Mouse (Mus musculus) brain, embryonic 14.5 days (tissue): ENCODE measurements around the gene Cdiptos. TPM values are rescaled to one million over a fixed set of nuclear protein-coding genes. Genes with fewer than 3 reads are reported as not detected.

ENCODE experiments used
- DNase-seq: peaks from one replicate; pipeline ENCODE4 v3.0.0-alpha.2; 2011; ENCODE audit warnings: low read depth
- CTCF ChIP-seq: fragments of 200-500 bp; IDR thresholded peaks from 2 replicates; pipeline ENCODE4 v1.5.1; 2012; ENCODE audit warnings: inconsistent platforms, mild to moderate bottlenecking, moderate library complexity, borderline replicate concordance; ENCODE audit not compliant: insufficient read depth, insufficient read length; ENCODE audit errors: extremely low read depth
- POLR2A ChIP-seq: fragments of 200-500 bp; IDR thresholded peaks from 2 replicates; pipeline ENCODE4 v1.6.1; 2012; ENCODE audit warnings: mild to moderate bottlenecking, inconsistent platforms, borderline replicate concordance; ENCODE audit not compliant: poor library complexity, insufficient read depth, insufficient read length, severe bottlenecking; ENCODE audit errors: extremely low read depth
- polyA plus RNA-seq: library from polyadenylated mRNA; depleted of rRNA; stranded (reverse); fragments of >200 nt; gene quantifications from 2 replicates; pipeline ENCODE4 v1.2.3, GENCODE M21; 2012

The Cdiptos gene
- polyA plus RNA-seq, 1 experiment = 0.59 TPM

DNA sequence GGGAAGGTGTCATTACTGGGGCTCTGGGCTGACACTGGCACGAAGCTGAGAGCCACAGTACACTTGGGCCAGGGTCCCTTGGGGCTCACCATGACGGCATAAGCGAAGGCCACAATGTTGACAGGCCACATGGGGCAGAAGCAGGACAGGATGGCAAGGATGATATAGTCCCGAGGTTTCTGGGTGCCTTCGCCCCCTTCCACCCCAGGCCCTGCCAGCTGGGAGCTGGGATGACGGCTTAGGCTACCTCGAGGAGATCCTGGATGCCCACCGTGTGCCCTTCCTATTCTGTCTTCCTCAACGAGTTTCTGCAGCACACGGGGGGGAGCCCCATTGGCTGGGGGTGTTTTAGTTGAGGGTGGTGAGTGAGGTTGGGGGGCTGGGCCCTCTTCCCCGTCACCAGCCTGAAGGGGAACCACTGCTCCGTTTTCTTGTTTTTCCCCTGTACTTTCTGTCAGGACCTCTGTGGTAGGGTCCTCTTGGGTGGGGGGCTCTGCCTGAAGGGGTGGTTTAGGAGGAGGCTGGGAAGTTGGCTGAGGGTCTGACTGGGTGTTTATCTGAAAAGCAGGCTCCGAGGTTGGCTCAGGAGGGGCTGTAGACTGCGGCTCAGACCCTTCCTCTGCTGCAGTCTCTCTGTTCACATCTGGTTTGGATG is 43.5 kb upstream of the Cdiptos start:
- TF ChIP-seq CTCF (no peak), POLR2A (no peak)
- DNase-seq = no peak

DNA sequence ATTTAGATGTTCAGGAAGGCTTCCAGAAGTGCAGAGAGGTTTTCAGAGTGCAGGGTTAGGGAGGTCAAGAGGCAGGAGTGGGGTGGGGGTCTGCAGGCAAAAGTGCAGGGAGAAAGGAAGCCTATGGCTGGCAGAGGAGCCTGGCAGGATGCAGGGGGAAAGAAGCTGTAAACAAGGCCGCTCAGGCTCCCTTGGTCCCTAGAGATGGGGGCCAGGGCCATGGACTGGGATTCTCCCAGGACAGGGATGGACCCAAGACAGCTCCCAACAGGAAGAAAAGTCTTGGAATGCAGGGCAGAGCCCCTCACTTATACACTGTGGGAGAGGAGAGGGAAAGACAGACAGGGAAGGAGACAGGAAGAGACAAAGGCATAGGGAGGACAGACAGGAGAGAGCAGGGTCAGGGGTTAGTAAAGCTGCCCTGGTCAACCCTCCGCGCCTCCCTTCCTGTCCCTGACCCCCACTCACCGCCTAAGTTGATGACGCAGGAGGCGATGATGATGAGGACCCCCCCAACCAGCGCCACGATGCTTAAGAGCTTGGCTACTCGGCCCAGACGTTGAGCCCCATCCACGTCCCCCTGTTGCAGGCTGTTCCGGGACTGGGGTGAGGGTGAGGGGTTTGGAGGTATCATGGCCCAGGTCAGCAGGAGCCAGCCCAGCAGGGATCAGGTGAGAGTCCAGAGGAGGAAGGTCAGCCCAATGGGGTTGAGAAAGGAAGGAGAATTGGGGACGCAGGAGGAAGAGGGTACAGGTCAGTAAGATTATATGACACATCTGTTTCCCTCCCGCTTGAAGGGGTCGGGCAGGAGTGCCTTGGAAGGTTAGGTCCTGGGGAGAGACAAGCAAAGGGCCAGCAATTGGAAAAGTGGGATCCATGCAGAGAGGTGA is 42.8 kb upstream of the Cdiptos start:
- TF ChIP-seq POLR2A (no peak), CTCF (no peak)
- no peak for DNase-seq

DNA sequence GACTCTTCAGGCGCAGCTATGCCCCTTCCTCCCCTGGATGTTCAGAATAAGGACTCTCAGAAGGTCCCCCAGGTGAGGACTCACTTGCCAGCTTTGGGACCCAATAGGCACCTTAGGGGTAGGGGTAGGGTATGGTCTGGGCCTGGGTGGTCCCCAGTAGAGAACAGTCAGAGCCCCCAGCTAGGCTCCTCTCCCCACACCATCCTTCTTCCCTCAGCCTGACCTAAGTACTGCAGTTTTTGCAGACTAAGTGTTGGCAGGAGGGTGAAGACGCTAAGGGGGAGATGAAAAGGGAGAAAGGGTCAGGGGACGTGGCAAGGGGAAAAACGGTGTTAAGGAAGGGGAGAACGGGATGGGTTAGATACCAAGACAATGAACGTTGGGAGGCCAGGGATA is 42.0 kb upstream of the Cdiptos start:
- DNase-seq = no peak
- TF ChIP-seq CTCF = no peak
- no peak for TF ChIP-seq POLR2A

DNA sequence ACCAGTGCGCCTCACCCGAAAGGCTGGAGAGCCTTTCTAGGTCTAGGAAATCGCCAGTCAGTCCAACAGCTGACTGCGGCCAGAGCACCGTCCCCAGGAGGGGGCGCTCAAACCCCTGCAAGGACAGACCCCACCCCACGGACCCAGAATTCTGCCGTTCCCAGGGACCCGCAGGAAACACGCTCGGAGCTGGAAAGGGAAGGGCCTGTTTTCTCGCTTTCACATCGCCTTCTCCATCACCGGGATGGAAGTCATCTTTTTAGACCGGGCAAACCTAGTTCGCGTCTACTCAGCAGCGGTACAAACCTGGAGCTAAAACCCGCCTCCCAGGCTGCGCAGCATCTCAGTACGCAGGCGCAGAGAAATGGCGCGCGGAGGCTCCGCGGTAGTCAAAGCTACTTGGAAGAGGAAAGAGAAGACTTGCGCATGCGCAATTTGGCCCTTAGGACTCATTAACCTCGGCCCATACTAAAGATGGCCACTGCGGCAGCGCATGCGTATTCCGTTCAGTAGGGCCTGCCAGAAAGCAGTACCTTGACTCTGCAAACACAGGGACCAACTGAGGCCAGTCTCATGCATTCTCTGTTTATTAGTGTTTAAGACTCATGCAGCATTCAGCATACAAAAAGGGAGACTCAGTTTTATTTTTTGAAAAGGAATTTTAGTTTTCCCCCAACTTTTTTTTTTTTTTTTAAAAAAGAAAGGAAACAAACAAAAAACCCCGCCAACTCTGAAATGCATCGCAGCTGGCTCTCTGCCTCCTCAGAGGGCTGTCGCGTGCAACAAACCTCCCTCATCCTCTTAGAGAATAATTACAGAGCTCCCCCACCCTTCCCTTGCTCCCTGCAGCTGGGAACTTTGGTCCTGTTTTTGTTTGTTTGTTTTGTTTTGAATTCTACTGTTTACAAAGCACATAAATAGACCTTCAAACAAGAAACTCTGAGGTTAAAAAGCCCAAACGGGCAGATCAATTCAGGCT is 41.4 kb upstream of the Cdiptos start, which contains the start of gene Pagr1a:
Gene Pagr1a (minus strand): TSS at position 382 of the 979 bp plus-strand sequence.
- TF ChIP-seq CTCF = peak; percentile 85
- no peak; the same call in 1 of the 2 replicates for TF ChIP-seq POLR2A
- peak; percentile 100 for DNase-seq

DNA sequence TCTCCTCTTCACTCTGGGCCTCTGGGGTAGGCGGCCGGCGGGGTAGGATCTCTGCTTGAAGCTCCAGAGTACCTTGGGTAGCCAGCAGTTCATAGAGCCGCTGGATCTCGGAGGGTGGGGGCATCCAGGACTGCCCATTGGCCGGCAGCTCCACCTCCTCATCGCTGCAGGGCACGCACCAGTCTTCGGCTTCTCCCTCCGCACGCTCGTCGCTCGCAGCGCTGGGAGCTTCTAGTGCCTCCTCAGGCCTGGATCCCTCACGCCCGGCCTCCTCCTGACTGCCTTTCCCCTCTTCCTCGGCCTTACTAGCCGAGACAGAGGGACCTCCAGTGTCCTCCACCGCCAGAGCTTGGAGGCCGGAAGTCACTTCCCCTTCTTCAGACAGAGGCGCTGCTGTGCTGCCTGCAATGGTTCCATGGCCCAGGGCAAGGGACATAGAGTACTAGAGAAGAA is 40.6 kb upstream of the Cdiptos start:
- DNase-seq = no peak
- TF ChIP-seq POLR2A (no peak; the same call in 1 of the 2 replicates), CTCF (no peak)

DNA sequence TGATC is 40.4 kb upstream of the Cdiptos start, which contains the start of gene Pagr1b:
Gene Pagr1b (minus strand): TSS at position 4 of the 5 bp plus-strand sequence.
- DNase-seq = no peak
- TF ChIP-seq POLR2A (no peak), CTCF (no peak)

DNA sequence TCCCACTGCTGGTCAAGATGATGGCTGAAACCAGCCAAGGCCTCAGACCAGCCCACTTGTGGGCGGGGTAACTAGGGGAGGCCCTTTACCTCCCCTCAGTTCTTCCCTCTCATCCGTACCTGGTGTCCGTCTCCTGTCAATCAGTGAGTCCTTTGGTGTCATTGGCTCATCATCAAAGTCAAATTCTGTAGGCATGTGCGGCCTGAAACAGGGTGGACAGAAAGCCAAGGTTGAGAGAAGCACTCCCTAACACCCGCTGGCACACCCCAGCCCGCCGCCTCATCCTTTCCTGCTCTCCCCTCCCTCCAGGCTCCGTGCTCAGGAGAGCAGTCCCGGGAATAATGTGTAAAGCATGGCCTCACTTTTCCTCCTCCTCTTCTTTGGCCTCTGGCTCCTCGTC is 40.2 kb upstream of the Cdiptos start:
- peak; percentile 57 for DNase-seq
- TF ChIP-seq POLR2A (no peak), CTCF (no peak)

DNA sequence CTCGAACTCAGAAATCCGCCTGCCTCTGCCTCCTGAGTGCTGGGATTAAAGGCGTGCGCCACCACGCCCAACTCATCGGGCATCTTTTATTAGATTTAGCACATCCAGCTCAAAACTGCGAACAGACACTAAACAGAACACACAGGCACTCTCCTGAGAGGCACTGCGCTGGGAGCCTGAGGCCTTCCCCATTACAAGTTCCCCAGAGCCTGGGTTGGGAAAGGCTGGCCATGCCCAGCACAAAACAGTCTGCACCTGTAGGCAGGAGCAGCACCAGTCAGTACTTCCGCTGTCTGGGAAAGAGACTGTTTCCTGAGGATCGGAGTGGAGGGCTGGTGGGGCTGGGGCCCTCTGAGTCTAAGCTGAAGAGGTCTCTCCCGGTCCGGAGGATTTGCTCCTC is 39.1 kb upstream of the Cdiptos start:
- TF ChIP-seq CTCF = no peak
- no peak for TF ChIP-seq POLR2A
- no peak for DNase-seq

DNA sequence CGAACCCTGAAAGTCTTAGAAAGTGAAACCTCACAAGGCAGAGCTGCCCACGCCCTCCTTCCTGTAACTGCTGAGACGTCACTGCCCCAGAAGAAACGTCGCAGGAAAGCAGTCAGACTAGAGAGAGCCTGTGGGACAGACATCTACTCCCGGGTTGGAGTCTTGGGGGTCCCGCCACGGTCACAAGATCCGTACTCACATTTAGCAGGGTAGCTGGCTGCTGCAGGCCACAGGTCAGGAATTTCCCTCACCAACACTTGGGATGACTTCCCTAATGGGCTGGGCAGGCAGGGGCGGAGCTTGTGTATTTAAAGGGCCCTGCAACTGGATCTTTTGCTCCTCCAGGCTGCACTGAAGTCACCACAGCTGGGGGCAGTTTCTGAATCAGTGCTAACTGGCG is 38.4 kb upstream of the Cdiptos start, which contains the start of gene Mvp:
Gene Mvp (minus strand): TSS at position 302 of the 400 bp plus-strand sequence.
- DNase-seq = no peak
- TF ChIP-seq POLR2A = no peak

DNA sequence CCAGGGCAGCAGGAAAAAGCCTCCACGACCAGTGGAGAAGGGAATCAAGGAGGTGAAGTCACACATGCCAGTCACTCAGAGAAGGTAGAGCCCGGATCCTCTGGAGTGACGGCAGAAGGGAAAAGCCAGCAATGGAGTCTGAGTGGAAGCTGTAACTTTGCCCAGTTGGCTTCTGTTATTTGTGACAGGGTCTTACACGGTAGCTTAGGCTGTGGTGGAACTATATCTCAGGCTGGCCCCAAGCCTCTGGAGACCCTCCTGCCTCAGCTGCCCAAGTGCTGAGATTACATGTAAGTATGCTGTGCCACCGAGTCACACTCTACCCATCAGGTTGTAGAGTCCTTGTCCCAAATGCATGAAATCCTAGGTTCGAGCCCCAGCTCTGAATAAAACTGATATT is 37.5 kb upstream of the Cdiptos start:
- DNase-seq = no peak
- no peak for TF ChIP-seq POLR2A
- no peak for TF ChIP-seq CTCF

DNA sequence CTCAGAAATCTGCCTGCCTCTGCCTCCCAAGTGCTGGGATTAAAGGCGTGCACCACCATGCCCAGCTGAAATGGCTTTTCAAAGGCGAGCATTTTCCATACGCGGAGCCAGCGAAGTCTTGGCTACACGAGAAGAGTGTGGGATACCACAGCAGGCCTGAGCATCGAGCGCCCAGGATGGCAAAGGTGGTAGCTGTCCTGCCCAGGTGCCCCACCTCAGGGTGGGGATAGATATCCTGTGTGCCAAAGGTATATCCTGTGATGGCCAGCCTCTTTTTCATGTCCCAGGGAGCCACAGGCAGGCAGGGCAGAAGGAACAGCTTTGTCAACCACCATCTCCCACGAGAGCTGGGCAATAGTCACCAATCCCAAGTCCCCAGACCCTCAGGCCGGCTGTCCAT is 36.9 kb upstream of the Cdiptos start:
- TF ChIP-seq POLR2A = no peak
- no peak for TF ChIP-seq CTCF

DNA sequence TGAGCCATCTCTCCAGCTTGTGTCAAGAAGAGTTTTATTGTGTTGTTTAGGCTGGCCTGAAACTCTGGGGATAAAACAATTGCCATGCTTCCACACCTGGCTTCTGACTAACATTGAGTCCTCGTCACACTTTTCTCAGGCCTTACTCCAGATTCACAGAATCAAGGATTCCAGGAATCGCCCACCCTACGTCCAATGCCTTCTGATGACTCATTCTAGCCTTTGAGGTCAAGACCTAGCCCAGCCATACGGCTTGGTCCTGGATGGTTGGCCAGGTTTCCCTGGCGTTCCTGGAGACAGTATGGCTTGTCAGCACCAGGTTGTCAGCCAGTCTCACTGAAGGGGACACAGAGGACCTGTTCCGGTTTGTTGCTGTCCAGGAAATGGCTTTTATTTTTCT is 36.5 kb upstream of the Cdiptos start:
- DNase-seq = no peak
- TF ChIP-seq CTCF (no peak), POLR2A (no peak)

More for the DNA sequence above, 36.9 kb upstream of the Cdiptos start:
- DNase-seq = no peak

DNA sequence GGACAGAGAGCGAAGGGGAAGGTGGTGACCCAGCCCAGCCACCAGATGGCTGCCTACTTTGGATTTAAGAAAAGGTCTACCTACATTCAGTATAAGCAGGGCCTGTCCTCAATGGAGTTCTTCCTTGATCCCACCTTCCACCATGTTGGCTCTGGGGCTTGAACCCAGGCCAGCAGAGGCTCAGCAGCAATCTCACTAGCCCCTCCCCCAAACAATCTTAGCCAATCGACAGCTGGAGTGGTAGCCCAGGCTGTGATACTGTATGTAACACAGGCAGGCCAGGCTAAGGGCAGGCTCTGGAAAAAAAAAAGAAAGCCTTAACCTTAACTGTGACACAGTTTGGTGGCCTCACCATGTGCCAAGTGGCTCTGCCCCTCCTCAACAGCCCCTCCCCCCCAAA is 35.8 kb upstream of the Cdiptos start:
- TF ChIP-seq POLR2A (no peak), CTCF (no peak)
- no peak for DNase-seq
